Mouse (Mus musculus): ENCODE measurements around the gene Banp. TPM values are rescaled to one million over a fixed set of nuclear protein-coding genes. Genes with fewer than 3 reads are reported as not detected.
A peak's percentile ranks its signal among the peaks of the same experiment; 100 is the strongest.

Gene Banp
- polyA plus RNA-seq, 1 experiment from 2014 or later, result 55.4 TPM

DNA sequence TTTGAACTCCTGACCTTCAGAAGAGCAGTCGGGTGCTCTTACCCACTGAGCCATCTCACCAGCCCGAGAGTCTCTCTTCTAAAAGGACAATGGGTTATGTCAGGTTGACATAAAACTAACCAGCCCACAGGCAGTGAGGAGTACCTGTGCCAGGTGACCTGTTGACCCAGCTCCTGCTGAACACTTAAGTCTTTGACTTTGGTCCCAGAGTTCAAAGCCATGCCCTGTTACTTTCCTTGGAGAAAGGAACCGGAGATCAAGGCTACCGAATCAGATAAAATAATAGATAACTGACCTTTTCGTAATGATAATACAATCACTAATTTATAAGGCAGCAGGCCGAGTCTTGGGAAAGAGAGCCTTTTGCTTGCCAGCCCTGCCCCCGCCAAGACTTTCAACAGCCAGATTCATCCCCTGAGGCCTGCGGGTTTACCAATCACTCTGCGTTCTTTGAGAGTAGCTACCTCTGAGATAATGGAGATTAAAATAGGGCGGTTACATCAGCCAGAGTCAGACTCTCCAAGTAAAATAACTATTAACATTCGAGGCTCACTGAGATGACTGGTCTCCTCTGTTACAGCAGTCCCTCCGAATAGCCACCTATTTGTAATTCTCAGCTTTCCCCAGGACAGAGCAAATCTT is 17.4 kb upstream of the Banp start:
- Histone ChIP-seq H3K4me3 (no peak overlapping the region), H3K27me3 (ENCODE audit: low read depth, poor library complexity, severe bottlenecking) (no peaks in the 10 kb centered on the region), H3K4me1 (peaks cover 7% of the 10 kb centered on the region; the same call in 1 of the 2 replicates), H3K27ac (no peak overlapping the region), H3K36me3 (no peaks in the 10 kb centered on the region), H3K9me3 (replicated peaks) (no peaks in the 10 kb centered on the region)
- 81% methylated on average over 12 of the region's 12 CpGs for WGBS
- no peak for DNase-seq (ENCODE audit: low spot score)

DNA sequence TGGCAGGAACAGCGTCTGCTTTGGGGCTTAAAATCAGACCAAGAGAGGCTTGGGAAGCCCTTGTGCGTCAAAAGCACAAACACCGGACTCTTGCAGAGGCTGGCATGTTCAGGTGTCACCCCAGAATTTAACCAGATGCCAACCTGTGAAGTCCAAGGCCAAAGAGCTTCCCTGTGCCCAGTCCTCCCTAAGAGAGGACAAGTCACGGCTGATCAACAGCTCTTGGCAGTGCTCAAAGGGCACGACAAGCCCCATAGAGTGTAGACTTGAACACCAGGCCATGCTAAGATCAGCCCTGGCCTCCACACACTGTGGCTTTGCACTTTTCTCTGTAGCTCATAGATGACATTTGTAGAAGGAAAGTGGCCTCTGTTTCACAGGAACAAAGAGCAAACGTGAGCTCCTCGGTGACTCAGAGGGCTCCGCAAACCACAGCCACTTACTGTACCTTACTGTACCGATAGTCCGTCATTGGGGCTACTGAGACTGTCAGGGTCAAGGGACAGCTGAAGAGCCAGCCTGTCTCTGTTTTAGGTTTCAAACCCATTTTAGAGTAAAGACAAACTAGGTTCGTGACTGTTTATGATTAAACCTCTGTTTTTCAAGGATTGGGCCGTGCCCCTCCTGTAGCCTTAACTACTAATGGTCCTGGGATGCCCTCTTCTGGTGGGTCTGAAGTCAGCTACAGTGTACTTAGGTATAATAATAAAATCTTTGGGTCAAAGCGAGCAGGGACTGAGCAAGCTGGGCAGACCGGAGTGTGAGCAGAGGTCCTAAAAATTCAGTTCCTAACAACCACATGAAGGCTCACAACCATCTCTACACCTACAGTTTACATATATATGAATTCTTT is 16.7 kb upstream of the Banp start:
- H3K4me3 ChIP-seq, result no peak overlapping the region

DNA sequence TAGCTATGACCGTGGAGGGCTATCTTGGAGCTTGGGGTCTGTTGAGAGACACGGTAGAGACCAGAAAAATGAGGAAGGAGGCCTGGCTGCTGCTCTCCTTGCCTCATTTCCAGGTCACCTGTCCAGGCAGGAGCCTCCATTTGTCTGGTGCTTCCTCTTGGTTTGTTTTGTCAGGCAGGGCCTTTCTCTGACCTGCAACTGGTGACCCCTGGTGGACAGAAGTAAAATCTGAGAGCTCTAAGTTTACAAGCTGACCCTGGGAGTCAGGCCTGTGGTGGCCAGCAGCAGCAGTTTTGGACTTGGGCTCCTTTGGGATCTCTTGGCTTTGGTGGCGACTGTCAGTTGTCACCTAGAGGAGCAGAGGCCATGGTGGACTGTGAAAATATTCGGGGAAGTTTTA is 15.0 kb upstream of the Banp start:
- DNase-seq (ENCODE audit: low spot score), result peak; percentile 41
- no peaks in the 10 kb centered on the region for H3K27me3 ChIP-seq (ENCODE audit: low read depth, poor library complexity, severe bottlenecking)
- 35% methylated on average over 4 of the region's 4 CpGs for WGBS

More for the DNA sequence above, 16.7 kb upstream of the Banp start:
- Histone ChIP-seq H3K9me3 (replicated peaks) (no peaks in the 10 kb centered on the region), H3K27ac (no peak overlapping the region), H3K4me1 (peaks cover 7% of the 10 kb centered on the region; the same call in 1 of the 2 replicates), H3K27me3 (ENCODE audit: low read depth, poor library complexity, severe bottlenecking) (no peaks in the 10 kb centered on the region), H3K36me3 (no peaks in the 10 kb centered on the region)
- 90% methylated on average over 14 of the region's 14 CpGs for WGBS
- DNase-seq (ENCODE audit: low spot score), result no peak

DNA sequence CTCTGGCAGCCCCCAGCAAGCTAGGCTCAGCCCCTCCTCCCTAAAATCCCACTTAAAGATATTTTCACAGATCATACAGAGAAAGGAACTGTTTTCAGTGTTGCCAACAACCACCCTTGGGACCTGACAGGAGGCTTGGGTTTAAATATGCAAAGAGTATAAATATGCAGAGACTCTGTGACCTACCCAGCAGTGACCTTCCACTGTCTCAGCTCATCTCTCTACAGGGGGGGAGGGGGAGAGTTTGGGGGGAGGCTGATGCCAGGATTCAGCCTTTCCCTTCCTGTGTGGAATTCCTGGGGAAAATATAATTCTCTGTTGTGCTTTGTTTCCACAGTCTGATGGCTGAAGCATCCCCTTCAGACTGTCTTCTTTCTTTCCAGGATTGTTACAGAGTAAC is 14.6 kb upstream of the Banp start:
- no peak for DNase-seq (ENCODE audit: low spot score)
- Histone ChIP-seq H3K27ac (no peak overlapping the region), H3K9me3 (replicated peaks) (no peaks in the 10 kb centered on the region), H3K27me3 (ENCODE audit: low read depth, poor library complexity, severe bottlenecking) (no peaks in the 10 kb centered on the region), H3K36me3 (no peaks in the 10 kb centered on the region), H3K4me3 (no peak overlapping the region), H3K4me1 (peaks cover 7% of the 10 kb centered on the region; the same call in 1 of the 2 replicates)

More for the DNA sequence above, 15.0 kb upstream of the Banp start:
- H3K36me3 ChIP-seq, result no peaks in the 10 kb centered on the region
- no peaks in the 10 kb centered on the region for H3K9me3 ChIP-seq (replicated peaks)
- H3K4me3 ChIP-seq, result no peak overlapping the region
- peaks cover 7% of the 10 kb centered on the region; the same call in 1 of the 2 replicates for H3K4me1 ChIP-seq
- peak overlapping the region; percentile 47; the same call in 1 of the 2 replicates for H3K27ac ChIP-seq

DNA sequence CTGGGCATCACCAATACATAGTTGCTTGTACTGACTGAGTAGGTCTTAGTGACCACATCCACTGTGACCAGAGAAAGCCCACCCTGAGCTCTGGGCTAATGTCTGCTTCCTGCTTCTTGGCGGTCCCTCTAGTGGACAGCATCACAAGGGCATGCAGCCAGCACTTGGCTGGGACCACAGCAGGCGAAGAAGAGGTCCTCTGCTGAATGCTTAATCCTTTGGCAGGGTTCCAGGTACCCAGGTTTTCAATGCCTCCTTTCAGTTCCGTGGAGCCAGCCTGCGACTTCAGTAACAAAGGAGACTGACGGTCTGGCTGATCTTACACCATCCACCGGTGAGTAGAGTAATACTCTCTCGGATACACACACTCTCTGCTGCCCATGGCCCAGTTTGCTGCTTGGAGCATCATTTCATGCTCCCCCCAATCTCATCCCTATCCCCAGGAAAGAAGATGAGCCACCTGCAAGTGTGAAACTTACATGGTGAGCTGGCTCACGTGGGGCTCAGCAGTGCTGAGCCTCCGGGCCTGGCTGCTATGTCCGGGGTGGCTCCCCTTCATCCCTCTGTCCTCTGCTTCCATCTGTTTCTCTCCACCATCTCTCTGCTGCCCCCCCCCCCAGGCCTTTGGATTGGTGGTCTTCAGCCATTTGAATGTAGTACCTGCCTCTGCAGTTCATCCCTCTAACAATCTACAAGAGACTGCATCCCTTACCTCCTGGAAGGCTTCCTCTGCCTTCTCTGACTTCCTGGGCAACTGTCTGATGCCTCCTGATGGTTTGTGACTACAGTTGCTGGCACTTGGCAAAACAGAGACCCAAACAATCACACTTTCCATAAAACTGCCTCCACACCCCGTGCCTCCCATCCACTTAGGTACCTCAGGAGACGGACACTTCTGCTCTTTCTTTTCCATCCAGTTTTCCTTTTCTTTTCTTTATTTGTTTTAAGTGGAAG is 13.9 kb upstream of the Banp start:
- no peak overlapping the region for H3K27ac ChIP-seq
- 55% methylated on average over 12 of the region's 12 CpGs for WGBS
- H3K27me3 ChIP-seq (ENCODE audit: low read depth, poor library complexity, severe bottlenecking), result no peaks in the 10 kb centered on the region

DNA sequence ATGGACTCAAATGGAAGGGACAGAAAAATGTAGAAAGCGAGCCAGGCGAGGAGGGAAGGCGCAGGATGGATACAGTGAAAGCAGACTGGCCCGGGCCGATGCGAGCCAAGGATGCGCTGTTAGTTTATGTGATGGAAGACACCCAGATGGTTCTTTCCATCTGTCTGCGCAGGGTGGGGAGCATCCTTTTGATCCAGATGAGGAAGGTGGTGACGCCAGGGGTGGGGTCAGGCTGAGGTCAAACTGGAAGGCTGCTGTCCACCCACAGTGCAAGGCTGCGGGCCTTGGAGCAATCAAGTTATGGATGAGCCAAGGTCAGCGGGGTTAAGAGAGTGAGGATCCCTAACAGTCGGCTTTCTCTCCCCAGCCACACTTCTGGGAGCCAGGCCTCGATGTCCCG is 13.2 kb upstream of the Banp start:
- Histone ChIP-seq H3K4me1 (peaks cover 7% of the 10 kb centered on the region; the same call in 1 of the 2 replicates), H3K4me3 (no peak overlapping the region), H3K27me3 (ENCODE audit: low read depth, poor library complexity, severe bottlenecking) (no peaks in the 10 kb centered on the region), H3K27ac (no peak overlapping the region), H3K36me3 (no peaks in the 10 kb centered on the region), H3K9me3 (replicated peaks) (no peaks in the 10 kb centered on the region)
- no peak for DNase-seq (ENCODE audit: low spot score)
- WGBS, result 37% methylated on average over 14 of the region's 14 CpGs

More for the DNA sequence above, 13.9 kb upstream of the Banp start:
- H3K4me1 ChIP-seq, result peaks cover 7% of the 10 kb centered on the region; the same call in 1 of the 2 replicates
- no peaks in the 10 kb centered on the region for H3K36me3 ChIP-seq
- H3K9me3 ChIP-seq (replicated peaks), result no peaks in the 10 kb centered on the region
- H3K4me3 ChIP-seq, result no peak overlapping the region
- DNase-seq (ENCODE audit: low spot score), result no peak

DNA sequence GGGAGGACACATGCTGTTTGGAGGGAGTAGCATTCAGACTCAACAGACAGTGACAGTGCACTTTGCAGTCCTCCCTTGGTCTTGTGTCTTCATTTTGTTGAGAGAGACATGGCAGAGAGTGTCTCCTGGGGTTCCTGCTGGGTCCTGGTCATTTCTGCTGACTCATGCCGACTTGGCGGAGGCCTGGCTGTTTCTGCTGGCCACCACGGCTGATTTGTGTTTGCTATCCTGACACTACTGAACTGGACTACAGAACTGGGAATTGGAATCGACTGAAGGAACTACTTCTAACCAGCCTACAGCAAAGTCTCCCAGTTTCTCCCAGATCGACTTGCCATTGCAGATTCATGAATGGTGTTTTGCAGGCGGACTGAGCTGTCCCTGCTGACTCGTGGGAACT is 10.8 kb upstream of the Banp start:
- H3K9me3 ChIP-seq (replicated peaks), result no peaks in the 10 kb centered on the region
- H3K4me3 ChIP-seq, result no peak overlapping the region
- H3K4me1 ChIP-seq, result peaks cover 7% of the 10 kb centered on the region; the same call in 1 of the 2 replicates
- no peaks in the 10 kb centered on the region for H3K27me3 ChIP-seq (ENCODE audit: low read depth, poor library complexity, severe bottlenecking)
- H3K27ac ChIP-seq, result no peak overlapping the region
- DNase-seq (ENCODE audit: low spot score), result no peak
- H3K36me3 ChIP-seq, result no peaks in the 10 kb centered on the region
- 89% methylated on average over 7 of the region's 7 CpGs for WGBS

DNA sequence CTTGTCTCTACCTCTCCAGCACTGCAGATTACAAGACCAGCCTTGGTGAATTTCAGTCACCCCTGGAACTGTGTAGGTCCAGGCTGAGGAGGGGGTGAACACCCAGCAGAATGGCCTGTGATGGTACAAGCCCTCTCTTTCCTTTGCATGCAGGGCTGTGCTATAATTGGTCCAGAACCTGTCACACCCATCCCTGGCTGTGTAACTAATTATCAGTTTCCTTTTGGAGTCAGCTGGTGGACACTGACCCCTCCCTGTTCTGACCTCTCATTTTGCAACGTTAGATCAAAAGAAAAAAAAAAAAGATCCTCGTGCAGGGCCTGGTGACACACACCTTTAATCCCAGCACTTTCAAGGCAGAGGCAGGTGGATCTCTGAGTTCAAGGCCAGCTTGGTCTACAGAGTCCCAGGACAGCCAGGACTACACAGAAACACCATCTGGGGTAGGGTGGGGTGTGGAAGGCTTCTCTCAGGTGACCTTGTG is 6.5 kb upstream of the Banp start:
- H3K27me3 ChIP-seq (ENCODE audit: low read depth, poor library complexity, severe bottlenecking), result no peaks in the 10 kb centered on the region
- 37% methylated on average over 2 of the region's 2 CpGs for WGBS
- no peaks in the 10 kb centered on the region for H3K36me3 ChIP-seq
- no peak overlapping the region for H3K4me3 ChIP-seq
- H3K27ac ChIP-seq, result no peak overlapping the region
- no peaks in the 10 kb centered on the region for H3K9me3 ChIP-seq (replicated peaks)
- no peak for DNase-seq (ENCODE audit: low spot score)
- H3K4me1 ChIP-seq, result peaks cover 16% of the 10 kb centered on the region

DNA sequence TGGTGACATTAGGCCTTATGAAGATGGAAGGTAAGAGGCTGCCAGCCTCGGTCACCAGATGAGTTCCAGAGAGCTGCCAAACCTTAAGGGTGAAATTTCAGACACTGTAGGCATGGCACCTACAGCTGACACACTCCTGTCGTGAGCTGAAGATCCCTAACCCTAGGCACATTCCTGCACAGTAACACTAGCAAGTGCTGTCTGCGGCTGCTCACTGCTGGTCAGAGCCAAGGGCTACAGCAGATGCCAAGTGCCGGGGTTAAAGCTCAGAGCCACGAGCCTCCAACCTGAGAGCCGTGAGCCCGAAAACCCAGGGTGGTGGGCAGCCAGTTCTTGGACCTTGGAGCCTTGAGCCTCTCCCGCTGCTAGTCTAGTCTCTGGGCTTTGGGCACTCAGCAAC is 5.8 kb upstream of the Banp start:
- DNase-seq (ENCODE audit: low spot score), result no peak
- peaks cover 22% of the 10 kb centered on the region for H3K4me1 ChIP-seq
- no peaks in the 10 kb centered on the region for H3K36me3 ChIP-seq
- no peaks in the 10 kb centered on the region for H3K9me3 ChIP-seq (replicated peaks)
- H3K27ac ChIP-seq, result no peak overlapping the region
- no peak overlapping the region for H3K4me3 ChIP-seq
- 81% methylated on average over 8 of the region's 8 CpGs for WGBS
- no peaks in the 10 kb centered on the region for H3K27me3 ChIP-seq (ENCODE audit: low read depth, poor library complexity, severe bottlenecking)

DNA sequence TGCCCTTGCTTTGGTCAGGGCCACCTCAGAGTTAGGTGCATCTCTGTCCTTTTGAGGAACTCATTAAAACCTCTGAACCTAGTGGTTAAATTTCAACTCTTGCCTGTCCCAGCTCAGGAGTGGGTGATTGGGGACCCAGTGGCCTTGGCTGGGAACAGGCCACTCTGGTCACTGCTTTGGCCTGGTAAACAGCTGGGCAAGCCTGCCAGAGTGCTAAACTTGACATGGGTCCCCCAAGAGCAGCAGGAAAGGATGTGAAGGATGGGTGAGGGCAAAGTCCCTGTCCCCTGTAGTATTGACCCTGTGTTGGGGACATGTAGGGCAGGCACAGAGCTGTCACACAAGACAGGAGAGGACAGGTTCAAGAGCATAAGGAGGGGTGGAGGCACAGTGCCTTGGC is 4.7 kb upstream of the Banp start, which contains the start of gene Car5a:
Gene Car5a, minus strand, starts transcription at position 74 of the 400 bp plus-strand sequence.
- Histone ChIP-seq H3K27me3 (ENCODE audit: low read depth, poor library complexity, severe bottlenecking) (no peaks in the 10 kb centered on the region), H3K36me3 (no peaks in the 10 kb centered on the region), H3K4me1 (peaks cover 31% of the 10 kb centered on the region), H3K9me3 (replicated peaks) (no peaks in the 10 kb centered on the region), H3K27ac (no peak within 1 kb of the TSS; the same call in 1 of the 2 replicates), H3K4me3 (no peak within 1 kb of the TSS)
- no peak for DNase-seq (ENCODE audit: low spot score)

DNA sequence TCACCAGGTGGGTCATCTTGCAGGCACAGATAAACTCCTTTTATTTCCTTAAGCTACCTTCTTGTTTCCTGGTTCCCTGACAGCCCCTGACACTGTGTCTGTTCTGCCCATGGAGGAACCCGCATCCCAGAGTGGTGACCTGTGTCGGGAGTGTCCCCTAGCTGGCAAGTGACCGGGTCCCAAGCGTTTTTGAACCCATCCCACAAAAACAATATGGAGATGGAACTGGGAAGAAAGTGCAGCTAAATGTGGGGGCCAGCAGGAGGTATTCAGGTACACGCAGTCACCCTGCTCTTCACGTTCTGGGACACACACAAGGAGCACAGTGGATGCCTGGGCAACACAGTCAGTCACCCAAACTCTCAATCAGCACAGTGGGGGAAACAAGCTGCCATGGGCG is 3.2 kb upstream of the Banp start:
- H3K4me3 ChIP-seq, result no peak overlapping the region
- H3K36me3 ChIP-seq, result no peaks in the 10 kb centered on the region
- H3K27me3 ChIP-seq (ENCODE audit: low read depth, poor library complexity, severe bottlenecking), result no peaks in the 10 kb centered on the region
- H3K4me1 ChIP-seq, result peaks cover 32% of the 10 kb centered on the region
- peak overlapping the region; percentile 92 for H3K27ac ChIP-seq
- DNase-seq (ENCODE audit: low spot score), result no peak
- no peaks in the 10 kb centered on the region for H3K9me3 ChIP-seq (replicated peaks)
- WGBS, result 88% methylated on average over 7 of the region's 7 CpGs

DNA sequence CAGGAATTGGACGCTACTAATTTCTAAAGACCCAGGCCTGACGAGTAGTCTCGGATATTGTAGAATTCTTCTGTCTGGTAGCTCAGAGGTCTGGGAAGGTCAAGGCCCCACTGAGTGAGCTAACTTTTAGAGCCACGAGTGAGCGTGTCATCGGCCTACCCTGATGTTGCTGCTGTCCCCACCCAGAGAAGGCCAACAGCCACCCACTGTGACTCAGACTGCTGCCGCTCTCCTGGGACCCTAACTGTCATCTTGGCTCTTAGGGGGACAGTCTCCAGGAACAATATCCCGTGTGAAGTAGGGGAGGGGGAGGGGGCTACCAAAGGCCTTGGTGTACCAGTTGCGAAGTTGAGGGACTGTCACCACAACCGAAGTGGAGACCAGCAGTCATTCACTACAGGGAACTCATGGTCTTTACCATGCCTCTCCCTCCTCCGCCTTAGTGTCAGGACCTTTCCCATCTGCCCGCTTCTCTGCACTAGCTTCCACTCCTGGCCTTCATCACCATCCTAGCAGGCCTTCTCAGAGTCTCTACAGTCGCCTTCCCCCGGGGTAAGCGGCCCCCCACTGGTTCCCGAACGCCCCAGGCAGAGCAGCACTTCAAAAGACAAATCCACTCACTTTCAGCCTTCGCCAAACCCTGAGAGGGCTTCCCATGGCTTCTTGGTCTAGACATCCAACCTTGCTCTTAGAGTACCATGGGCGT is 2.4 kb upstream of the Banp start:
- Histone ChIP-seq H3K4me3 (peak overlapping the region; percentile 51), H3K9me3 (replicated peaks) (no peaks in the 10 kb centered on the region), H3K27ac (peak overlapping the region; percentile 92), H3K4me1 (peaks cover 41% of the 10 kb centered on the region), H3K36me3 (no peaks in the 10 kb centered on the region), H3K27me3 (ENCODE audit: low read depth, poor library complexity, severe bottlenecking) (no peaks in the 10 kb centered on the region)
- WGBS, result 29% methylated on average over 19 of the region's 19 CpGs
- no peak for DNase-seq (ENCODE audit: low spot score)
